Mouse (Mus musculus): Measurements from ENCODE around the gene E030025P04Rik.

The E030025P04Rik gene

GRCm38 (mm10) chr11:109144236-109144635, at the start of gene E030025P04Rik:
Gene E030025P04Rik, minus strand, starts transcription at chr11:109144369.
- no peak for DNase-seq

GRCm38 (mm10) chr11:109192673-109193557, 48.7 kb upstream of the E030025P04Rik start:
- peak; percentile 46 for DNase-seq

GRCm38 (mm10) chr11:109188235-109188634, 44.1 kb upstream of the E030025P04Rik start:
- DNase-seq: no peak

DNA sequence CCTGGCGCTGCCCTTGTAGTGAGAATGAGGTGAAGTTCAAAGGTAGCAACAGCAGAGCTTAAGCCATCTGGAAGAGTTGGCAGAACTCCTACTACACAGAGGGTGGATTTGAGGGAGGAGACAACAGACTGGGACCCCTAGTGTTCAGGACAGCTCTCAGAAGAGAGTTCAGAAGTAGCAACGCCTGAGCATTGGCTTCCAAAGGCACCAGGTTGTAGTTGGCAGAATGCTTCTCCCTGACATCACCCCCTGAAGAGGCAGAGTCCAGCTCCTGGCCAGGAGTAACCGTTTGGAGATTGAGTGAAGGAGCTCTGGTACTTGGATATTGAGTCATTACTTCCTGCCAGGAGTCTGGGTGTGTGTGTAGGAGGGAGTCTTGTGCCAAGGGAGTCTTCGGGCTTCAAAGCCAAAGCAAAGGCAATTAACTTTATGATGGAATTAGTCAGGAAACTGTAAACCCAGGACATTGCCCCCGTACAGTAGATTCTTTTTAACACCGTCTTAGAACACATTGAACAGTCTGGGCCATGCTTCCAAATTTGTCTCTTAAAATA, 43.5 kb upstream of the E030025P04Rik start:
- DNase-seq: peak; percentile 23

DNA sequence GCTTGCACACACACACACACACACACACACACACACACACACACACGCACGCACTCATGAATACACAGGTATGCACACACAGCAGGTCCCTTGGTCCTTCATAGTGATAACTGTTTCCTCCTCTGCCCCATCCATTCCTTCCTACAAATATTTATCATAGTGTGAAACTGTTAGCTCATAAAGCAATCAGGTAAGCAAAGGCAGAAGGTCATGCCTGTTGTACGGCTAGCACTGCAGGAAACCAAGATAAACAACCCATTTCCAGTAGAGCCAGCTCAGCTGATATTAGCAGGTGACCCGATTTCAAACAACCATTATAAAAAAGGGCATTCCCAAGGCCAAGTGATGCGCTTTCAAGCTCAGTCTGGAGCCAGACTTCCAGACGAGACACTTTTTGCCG, 36.9 kb upstream of the E030025P04Rik start:
- DNase-seq: no peak

DNA sequence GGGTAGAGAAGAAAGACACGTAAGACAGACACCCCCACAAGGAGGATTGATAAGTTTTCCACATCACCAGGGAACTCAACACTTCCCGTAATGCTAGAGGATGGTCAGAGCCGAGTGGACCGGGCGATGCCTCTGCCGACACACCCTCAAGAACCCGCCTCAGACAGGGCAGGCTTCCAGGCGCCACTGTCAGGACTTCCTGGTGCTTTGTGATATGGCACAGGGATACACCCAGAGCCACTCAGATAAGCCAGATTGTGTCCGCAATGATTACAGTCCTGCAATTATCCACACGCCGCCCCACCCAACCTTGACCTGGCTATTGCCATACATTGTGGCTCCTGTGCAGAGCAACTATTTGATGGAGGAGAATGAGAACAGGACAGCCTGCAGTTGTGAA, 36.1 kb upstream of the E030025P04Rik start:
- DNase-seq: no peak

DNA sequence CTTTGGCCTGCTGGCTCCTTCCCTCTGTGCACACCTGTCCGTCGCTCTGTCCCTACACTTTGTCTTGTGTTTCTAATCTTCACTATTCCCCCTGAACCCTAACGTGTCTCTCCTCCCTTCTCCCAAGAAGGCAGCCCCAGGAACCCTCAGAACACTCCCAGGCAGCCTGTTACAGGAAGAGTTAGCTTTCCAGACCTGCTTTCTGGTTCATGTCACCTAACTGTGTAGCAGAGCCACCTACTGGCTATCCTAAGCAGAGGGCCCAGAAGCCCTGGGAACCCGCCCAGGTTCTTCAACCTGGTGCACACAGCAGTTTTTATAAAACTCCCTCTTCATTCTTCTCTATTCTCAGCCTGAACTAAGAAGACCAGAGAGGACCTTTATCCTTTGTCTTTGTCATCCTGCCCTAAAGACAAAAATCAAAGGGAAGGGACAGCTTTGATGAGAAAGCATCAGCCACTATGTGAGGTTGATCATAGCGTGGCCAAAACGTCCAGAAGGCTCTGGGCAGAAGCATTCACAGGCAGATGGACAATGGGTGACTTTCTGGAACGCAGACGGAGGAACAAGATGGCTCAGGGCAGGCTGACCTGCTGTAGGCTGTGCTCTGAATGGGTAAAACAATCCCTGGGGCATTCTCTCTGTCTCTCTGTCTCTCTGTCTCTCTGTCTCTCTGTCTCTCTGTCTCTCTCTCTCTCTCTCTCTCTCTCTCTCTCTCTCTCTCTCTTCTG, 34.8 kb upstream of the E030025P04Rik start:
- peak; percentile 32 for DNase-seq

GRCm38 (mm10) chr11:109175376-109175969, 31.3 kb upstream of the E030025P04Rik start:
- DNase-seq: no peak

DNA sequence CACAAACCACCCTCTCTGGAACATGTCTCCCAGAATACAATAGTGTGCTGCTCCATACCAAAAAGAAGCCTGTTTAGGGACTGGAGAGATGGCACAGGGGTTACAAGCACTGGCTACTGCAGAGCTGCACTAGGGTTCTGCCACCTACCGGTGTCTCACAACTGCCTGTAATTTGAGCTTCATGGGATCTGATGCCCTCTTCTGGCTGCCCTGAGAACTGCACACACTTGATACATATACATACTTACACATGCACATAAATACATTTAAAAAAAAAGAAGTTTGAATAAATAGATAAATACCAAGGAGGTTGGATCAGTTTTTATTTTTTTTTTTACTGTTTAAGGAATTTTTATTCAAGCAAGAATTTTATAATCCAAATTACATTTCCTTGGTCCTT, 28.1 kb upstream of the E030025P04Rik start:
- DNase-seq: no peak

- DNase-seq: no peak
These were observed 26.6 kb upstream of the E030025P04Rik start for GRCm38 (mm10) chr11:109170771-109171170.

DNA sequence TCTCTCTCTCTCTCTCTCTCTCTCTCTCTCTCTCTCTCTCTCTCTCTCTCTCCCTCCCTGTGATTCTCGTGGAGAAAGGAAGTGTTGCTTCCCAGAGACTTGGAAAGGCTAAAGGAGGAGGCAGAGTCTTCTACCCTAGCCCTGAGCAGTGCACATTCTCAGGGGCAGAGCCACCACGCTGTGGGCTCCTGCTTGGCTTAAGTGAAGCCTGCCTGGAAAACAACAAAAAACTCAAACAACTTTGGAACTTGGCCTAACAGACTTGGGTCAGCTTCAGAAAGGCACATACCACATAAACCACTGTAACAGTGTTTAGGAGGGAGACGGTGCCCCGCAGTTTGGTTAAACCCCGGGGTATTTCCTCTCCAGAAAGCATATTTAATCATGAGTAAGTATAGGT, 13.5 kb upstream of the E030025P04Rik start:
- DNase-seq: no peak

GRCm38 (mm10) chr11:109144890-109145341, 747 bp upstream of the E030025P04Rik start:
- DNase-seq: no peak

GRCm38 (mm10) chr11:109126482-109126881, 17.7 kb downstream of the E030025P04Rik start:
- DNase-seq: no peak

DNA sequence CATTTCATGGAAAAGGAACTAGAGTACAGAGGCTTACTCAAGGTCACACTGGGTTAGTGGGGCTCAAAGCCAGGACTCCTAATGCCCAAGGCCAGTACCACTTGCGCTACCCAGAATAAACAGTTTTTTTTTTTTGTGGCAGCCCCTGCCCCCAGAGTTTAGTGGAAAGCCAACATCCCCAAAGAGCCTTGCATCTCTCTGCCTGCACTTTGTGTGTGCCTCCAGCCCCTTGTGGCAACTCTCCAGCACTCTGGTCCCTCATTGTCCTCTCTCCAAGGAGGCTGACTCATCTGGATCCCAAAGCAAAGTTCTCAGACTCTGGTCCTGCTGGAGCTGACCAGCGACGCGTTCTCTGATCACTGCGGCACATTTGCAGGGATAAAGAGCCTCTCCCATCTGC, 18.7 kb downstream of the E030025P04Rik start:
- DNase-seq: no peak

GRCm38 (mm10) chr11:109124284-109124683, 19.9 kb downstream of the E030025P04Rik start:
- no peak for DNase-seq

DNA sequence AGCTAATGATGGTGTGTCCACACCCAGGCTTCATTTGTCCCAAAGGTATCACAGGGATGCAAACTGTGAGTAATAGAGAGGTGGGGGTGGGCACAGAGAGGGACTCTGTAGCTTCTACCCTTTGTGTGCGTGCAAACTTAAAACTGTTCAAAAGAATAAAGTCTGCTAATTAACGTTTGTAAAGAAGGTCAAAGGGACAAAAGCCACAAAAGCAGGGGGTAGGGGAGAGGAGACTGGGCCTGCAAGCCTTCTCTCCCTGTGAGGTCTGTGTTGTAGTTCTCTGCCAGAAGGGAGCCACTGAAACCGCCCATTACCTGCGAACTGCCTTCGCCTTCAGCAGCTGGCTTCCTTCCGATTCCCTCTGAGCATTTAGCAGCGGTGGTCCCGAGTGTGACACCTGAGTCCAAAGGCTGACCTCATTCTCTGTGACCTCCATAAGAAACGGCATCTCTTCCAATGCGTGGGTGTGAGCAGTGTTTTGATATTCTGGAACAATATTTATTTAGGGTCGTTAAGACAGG, 34.3 kb downstream of the E030025P04Rik start:
- DNase-seq: no peak

DNA sequence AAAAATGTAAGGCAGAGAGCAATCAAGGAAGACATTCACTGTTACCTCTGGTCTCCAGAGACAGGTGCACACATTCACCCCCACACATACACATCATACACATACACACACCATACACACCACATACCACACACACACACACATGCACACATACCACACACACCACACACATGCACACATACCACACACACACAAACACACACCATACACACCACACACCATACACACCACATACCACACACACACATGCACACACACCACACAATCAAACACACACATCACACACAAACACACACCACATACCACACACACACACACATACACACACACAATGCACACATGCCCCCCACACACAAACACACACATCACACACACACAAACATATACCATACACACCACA, 35.1 kb downstream of the E030025P04Rik start:
- no peak for DNase-seq

DNA sequence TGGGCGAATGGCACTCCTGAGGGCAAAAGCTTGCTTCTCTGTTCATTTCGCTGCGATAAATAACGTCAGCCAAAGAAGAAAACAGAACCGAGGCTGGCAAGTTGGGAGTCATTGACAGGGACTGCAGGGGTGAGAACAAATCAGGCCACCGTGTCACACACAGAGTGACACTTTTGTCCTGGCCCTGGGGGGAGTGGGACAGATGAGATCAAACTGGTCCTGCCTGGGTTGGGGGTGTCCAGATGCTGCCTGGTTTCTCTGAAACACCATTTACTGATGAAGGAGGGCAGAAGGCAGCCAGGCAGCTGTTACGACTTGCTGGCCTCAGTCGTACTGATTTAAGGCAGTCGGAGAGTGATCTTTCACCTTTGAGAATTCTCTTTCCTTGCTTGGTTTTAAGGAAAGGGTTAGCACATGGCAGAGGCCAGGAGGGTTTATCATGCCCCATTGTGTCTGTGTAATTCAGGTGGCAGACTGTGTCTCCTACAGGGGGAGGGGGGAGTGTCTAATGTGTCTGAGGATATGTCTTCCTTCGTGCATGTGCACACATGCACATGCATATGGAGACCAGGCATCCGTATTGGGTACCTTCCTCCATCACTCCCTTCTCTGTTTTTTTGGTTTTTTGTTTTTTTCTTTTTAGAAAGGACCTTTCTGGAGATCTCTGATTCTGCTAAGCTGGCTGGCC, 36.5 kb downstream of the E030025P04Rik start:
- no peak for DNase-seq

DNA sequence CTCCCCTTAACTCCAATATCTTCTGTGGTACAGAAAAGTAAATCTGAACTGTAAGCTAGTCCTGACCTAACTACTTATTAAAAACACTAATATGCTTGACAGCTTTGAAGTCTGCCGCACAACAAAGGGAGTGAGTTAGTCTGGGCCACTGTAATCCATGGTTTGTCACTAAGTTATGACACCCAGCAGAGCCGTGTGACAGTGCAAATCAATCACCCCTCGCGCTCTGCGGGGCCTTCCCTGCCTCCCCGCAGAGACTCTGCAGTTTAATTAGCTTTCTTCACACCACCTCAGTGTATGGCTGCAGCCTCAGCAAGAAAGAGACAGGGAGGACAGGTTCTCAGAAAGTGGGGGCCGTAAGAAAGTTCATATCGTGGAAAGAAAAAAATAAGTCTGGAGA, 37.4 kb downstream of the E030025P04Rik start:
- no peak for DNase-seq

- DNase-seq: no peak
These were observed 38.0 kb downstream of the E030025P04Rik start for GRCm38 (mm10) chr11:109106181-109106580.

DNA sequence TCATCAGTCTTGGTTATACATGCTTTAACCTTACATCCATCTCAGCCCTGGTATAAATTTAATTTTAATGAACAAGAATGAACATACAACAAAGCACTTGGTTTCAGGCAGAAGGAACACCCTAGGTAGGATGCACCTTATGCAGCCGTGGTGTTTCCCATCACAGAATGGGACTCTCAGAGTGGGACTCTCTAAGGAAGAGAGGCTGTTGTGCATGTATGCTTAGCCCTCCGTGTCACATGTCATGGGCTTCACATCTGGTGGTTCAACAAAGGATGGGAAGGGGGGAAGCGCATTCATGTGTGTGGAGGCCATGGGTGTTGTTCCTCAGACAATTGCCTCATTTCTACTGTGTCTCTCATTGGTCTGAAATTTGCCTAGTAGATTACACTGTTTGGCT, 40.8 kb downstream of the E030025P04Rik start:
- DNase-seq: no peak

GRCm38 (mm10) chr11:109102646-109103045, 41.5 kb downstream of the E030025P04Rik start:
- no peak for DNase-seq

All from cerebellum, adult 11-12 months (tissue).